Mouse (Mus musculus) E14TG2a.4 (cell line): ENCODE measurements around the gene Tex12.

Source experiments
- CTCF ChIP-seq: conservative IDR thresholded peaks from 2 replicates; pipeline ENCODE4 v1.5.1; 2014; ENCODE audit warnings: low read length
- NANOG ChIP-seq: IDR thresholded peaks from 2 replicates; pipeline ENCODE4 v1.6.1; 2014; ENCODE audit warnings: borderline replicate concordance, low read length, mixed read lengths

GRCm38 (mm10) chr9:50567372-50567771 lies 6.2 kb upstream of the Tex12 start:
- TF ChIP-seq CTCF (no peak), NANOG (no peak)
